Mouse (Mus musculus): ENCODE measurements at regions not wholly inside any gene's neighbourhood (a gene's known extent, or its start where the extent isn't known, plus 50 kb on each side); places are given as distances from the start of the nearest gene placed in this dataset.

DNA sequence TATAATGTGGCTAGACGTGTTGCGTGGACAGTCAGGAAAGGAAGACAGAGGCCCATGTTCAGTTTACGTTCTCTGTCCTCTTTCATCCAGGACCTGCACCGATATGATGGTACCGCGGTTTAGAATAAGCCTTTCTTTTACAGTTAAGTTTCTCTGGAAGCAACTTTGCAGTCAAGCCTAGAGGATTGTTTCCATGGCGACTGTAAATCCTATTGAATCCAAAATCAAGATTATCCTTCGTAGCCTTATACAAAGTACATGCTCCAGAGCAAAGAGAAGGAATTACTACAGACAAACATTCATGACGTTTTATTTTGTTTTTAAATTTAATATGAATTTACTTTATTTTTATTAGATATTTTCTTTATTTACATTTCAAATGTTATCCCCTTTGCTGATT lies 798.6 kb downstream of the Robo2 start:
- TF ChIP-seq POLR2A (IDR thresholded peaks at IDR 0.05; ENCODE audit: borderline replicate concordance, extremely low read depth, insufficient read depth, insufficient read length, poor library complexity, severe bottlenecking) (no peak), CTCF (IDR thresholded peaks at IDR 0.05; ENCODE audit: borderline replicate concordance, extremely low read depth, insufficient read depth, insufficient read length) (no peak)

All from brain, embryonic 14.5 days (tissue).